Mouse (Mus musculus) heart, embryonic 13.5 days (tissue): ENCODE data around the gene Mtx3. TPM values are rescaled to one million over a fixed set of nuclear protein-coding genes. Genes with fewer than 3 reads are reported as not detected.
"Not testable (repeated sequence)": the region's sequence is repeated elsewhere in the genome, so short reads cannot be mapped to it uniquely, and the experiment has no call there.

ENCODE experiments used
- ATAC-seq: fragments of 200-750 bp; cut with Nextera tagmentation; 2 replicates; pipeline ENCODE4 v1.8.0; 2017; ENCODE audit warnings: moderate TSS enrichment; ENCODE audit not compliant: insufficient number of reproducible peaks, low FRiP score, low TSS enrichment; ENCODE audit errors: extremely low read depth
- H3K27ac ChIP-seq: fragments of 300-500 bp; sonication (generic); replicated peaks from 2 replicates; pipeline ENCODE4 v1.5.1; 2015; ENCODE audit warnings: moderate library complexity, mild to moderate bottlenecking, inconsistent platforms
- H3K27me3 ChIP-seq: fragments of 300-500 bp; sonication (generic); replicated peaks from 2 replicates; pipeline ENCODE4 v1.6.1; 2015; ENCODE audit warnings: mild to moderate bottlenecking, inconsistent platforms
- H3K36me3 ChIP-seq: fragments of 300-500 bp; sonication (generic); 2 replicates; pipeline ENCODE4 v1.6.1; 2015; ENCODE audit warnings: mild to moderate bottlenecking, inconsistent platforms
- H3K4me1 ChIP-seq: fragments of 300-500 bp; sonication (generic); 2 replicates; pipeline ENCODE4 v1.6.1; 2015; ENCODE audit warnings: inconsistent platforms
- H3K4me2 ChIP-seq: fragments of 300-500 bp; sonication (generic); 2 replicates; pipeline ENCODE4 v1.6.1; 2015; ENCODE audit warnings: inconsistent platforms, mild to moderate bottlenecking, moderate library complexity
- H3K4me3 ChIP-seq: fragments of 300-500 bp; sonication (generic); 2 replicates; pipeline ENCODE4 v1.5.1; 2015; ENCODE audit warnings: moderate library complexity, mild to moderate bottlenecking, inconsistent platforms
- H3K9ac ChIP-seq: fragments of 300-500 bp; sonication (generic); 2 replicates; pipeline ENCODE4 v1.6.1; 2015; ENCODE audit warnings: inconsistent platforms, mild to moderate bottlenecking, moderate library complexity
- H3K9me3 ChIP-seq: fragments of 300-500 bp; sonication (generic); 2 replicates; pipeline ENCODE4 v1.6.1; 2016; ENCODE audit warnings: inconsistent platforms
- WGBS: fragments of 180-500 bp; shearing (Covaris S2); methylation state at CpG from one replicate; pipeline ENCODE4 v1.1.7; 2015; ENCODE audit warnings: mixed read lengths; 5-methylcytosine and 5-hydroxymethylcytosine counted together
- polyA plus RNA-seq: library from polyadenylated mRNA; unstranded; fragments of >200 nt; fragmentation: Nextera tagmentation; extraction: Ambion mirVana; gene quantifications from 2 replicates; pipeline ENCODE4 v1.2.1, GENCODE M21; 2015

The Mtx3 gene
- 2.3 and 3.0 TPM in 2 replicates for polyA plus RNA-seq

DNA sequence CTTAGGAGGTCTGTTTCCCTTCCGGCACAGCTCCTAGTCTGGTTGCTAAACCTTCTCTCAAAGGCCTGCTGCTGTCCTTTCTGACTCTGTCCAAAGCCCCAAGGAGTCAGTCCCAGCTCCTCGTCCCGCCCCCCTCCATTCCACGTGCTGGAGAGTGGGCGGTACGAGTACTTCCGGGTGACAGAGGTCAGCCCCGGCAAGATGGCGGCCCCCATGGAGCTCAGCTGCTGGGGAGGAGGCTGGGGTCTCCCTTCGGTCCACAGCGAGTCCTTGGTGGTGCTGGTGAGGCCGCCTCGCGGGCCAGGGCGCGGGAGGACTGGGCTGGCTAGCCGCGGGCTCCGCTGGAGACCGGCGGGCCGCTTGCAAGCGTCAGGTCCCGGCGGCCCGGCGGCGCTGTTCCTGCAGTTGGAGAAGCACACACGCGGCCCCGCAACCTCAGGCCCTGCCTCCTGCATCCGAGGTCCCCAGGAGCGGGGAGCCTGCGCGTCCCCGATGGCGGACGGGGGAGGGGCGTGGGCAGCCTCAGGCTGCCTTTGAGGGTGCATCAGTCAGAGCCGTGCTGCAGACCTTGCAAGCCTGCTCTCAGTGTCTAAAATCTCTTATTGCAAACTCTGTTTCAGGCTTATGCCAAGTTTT lies at the start of gene Mtx3:
TSS of gene Mtx3 (plus strand) at position 175 of the 636 bp plus-strand sequence.
- peak within 1 kb of the TSS; percentile 93 for H3K9ac ChIP-seq
- no peaks in the 10 kb centered on the region for H3K27me3 ChIP-seq
- H3K4me1 ChIP-seq, result peaks cover 13% of the 10 kb centered on the region; the same call in 1 of the 2 replicates
- WGBS, result 2% methylated on average over 40 of the region's 40 CpGs
- no peaks in the 10 kb centered on the region for H3K9me3 ChIP-seq
- H3K4me3 ChIP-seq, result peak within 1 kb of the TSS; percentile 93
- H3K4me2 ChIP-seq, result peak within 1 kb of the TSS; percentile 74
- peak within 1 kb of the TSS; percentile 85 for H3K27ac ChIP-seq
- H3K36me3 ChIP-seq, result peaks cover 31% of the 10 kb centered on the region
- peak; percentile 78; the same call in 1 of the 2 replicates for ATAC-seq

DNA sequence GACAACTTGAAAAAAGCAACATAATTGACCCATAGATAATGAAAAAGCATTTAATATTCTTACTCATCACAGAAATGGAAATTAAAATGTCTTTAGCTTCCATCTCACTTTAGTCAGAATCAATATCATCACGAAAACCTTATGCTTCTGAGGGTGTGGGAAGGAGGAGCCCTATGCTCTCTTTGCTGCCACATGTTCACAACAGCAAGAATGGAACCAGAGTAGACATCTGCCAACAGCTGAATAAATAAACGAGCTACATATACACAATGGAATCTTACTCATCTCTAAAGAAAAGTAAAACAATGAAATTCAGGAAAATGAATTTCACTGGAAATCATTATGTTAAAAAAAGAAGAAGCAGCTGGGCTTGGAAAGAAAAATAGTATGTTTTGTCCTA lies 45.7 kb upstream of the Mtx3 start:
- H3K9ac ChIP-seq, result no peak overlapping the region
- H3K4me3 ChIP-seq, result no peak overlapping the region
- H3K9me3 ChIP-seq, result no peaks in the 10 kb centered on the region
- H3K27me3 ChIP-seq, result peaks cover 27% of the 10 kb centered on the region
- H3K4me1 ChIP-seq, result peaks cover 3% of the 10 kb centered on the region; the same call in 1 of the 2 replicates
- 75% methylated on average over 2 of the region's 2 CpGs for WGBS
- H3K4me2 ChIP-seq, result no peak overlapping the region
- no peak overlapping the region for H3K27ac ChIP-seq
- no peak for ATAC-seq
- no peaks in the 10 kb centered on the region for H3K36me3 ChIP-seq

DNA sequence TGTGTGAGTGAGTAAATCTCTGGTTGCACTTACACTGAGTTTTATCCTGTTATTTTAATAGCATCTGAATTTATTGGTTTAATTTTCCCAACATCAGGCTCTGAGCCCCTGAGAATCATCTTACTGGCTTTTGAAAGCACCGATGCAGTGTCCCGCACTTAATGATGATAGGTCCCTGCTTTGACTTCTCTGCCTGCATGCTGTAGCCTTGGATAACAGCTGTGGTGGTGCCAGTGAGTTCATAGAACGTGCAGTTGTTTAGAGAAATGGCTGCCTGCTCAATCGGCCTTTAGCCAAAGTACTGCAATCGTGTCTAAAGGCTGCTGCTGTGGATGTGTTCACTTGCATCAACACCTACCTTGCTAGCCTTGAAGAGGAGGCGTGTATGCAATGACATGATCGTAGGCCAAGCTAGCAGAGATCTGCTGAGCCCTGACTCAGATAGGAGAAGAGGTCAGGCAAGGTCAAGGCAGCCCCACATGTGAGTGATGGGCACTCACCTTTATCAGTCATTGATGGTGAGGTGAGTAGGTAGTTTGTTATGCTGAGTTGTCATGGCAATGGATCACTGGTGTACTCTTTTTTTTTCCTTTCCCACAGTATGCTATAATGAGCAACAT lies 45.1 kb upstream of the Mtx3 start:
- Histone ChIP-seq H3K4me2 (no peak overlapping the region), H3K9ac (no peak overlapping the region), H3K36me3 (no peaks in the 10 kb centered on the region), H3K27me3 (peaks cover 21% of the 10 kb centered on the region), H3K4me1 (peaks cover 2% of the 10 kb centered on the region; the same call in 1 of the 2 replicates), H3K4me3 (no peak overlapping the region), H3K27ac (no peak overlapping the region), H3K9me3 (no peaks in the 10 kb centered on the region)
- ATAC-seq, result no peak
- WGBS, result 61% methylated on average over 7 of the region's 7 CpGs

DNA sequence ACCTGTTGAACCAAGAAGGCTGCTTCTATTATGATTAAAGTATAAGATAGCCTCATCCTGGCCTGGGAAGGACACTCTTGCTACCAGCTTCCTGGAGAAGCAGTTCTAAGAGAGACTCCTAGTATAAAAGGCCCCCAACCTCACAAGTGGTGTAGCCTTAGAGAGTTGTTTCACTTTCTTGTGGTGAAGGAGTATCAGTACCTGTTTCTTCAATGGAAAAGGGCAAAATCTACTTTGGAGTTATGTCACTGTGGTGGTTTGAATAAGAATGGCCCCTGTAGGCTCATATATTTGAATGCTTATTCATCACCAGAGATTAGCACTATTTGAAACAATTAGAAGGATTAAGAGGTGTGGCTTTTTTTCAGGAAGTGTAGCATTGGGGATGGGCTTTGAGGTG lies 37.8 kb upstream of the Mtx3 start:
- Histone ChIP-seq H3K27ac (no peak overlapping the region), H3K36me3 (no peaks in the 10 kb centered on the region), H3K4me1 (peaks cover 8% of the 10 kb centered on the region), H3K4me2 (no peak overlapping the region), H3K9me3 (no peaks in the 10 kb centered on the region), H3K27me3 (no peaks in the 10 kb centered on the region), H3K4me3 (no peak overlapping the region), H3K9ac (no peak overlapping the region)
- no peak for ATAC-seq

DNA sequence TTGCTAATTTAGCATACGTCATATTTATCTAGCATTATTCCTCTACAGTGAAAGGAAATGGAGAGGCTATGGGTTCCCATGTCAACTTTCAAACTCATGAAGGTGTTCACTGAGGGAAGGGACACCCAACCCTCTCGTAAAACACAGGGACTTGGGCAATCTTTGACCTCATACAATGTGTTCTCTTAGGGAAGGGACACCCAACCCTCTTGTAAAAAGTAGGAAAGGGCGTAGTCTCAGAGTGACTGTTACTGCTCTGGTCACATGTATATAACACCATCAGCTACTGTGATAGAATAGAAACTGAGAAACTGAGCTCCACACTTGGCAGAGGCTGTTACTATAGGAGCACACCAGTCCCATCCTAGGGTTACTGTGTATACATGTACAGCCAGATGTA lies 36.7 kb upstream of the Mtx3 start:
- ATAC-seq, result no peak
- Histone ChIP-seq H3K4me1 (peaks cover 8% of the 10 kb centered on the region), H3K4me2 (no peak overlapping the region), H3K4me3 (no peak overlapping the region), H3K36me3 (no peaks in the 10 kb centered on the region), H3K27me3 (no peaks in the 10 kb centered on the region), H3K9me3 (no peaks in the 10 kb centered on the region), H3K9ac (no peak overlapping the region), H3K27ac (no peak overlapping the region)
- 85% methylated on average over 3 of the region's 3 CpGs for WGBS

DNA sequence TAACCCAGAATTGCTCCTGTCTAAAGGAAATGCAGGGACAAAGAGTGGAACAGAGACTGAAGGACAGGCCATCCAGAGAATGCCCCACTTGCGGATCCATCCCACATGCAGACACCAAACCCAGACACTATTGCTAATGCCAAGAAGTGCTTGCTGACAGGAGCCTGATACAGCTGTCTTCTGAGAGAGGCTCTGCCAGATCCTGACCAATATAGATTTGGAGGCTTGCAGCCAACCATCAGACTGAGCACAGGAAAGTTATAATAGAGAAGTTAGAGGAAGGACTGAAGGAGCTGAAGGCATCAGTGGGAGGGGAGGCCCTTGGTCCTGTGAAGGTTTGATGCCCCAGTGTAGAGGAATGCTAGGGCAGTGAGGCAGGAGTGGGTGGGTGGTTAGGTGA lies 34.0 kb upstream of the Mtx3 start:
- not testable (repeated sequence) for H3K9ac ChIP-seq, H3K9me3 ChIP-seq, H3K4me3 ChIP-seq, ATAC-seq, H3K27ac ChIP-seq, H3K4me2 ChIP-seq, H3K36me3 ChIP-seq, H3K27me3 ChIP-seq
- H3K4me1 ChIP-seq, result peaks cover 16% of the 10 kb centered on the region
- WGBS, result 38% methylated on average over 1 of the region's 1 CpGs

DNA sequence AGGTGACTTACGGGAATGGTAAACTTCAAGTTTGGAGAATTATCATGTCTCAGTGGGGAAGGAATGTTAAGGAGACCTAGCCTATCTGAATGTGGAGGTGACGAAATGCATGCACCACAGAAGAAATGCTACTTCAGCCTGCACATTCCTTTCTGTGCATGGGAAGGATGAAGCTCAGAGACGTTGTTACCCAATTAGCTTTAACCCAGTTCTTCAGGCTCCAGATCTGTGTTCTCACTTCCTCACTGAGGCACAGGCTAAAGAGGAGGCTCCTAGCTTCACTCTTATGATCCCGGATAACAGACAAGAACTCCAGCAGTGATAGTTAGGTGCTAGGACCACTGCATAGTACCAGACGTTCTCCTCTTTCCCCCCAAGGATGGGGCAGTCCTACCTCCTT lies 28.2 kb upstream of the Mtx3 start:
- Histone ChIP-seq H3K4me2 (no peak overlapping the region), H3K9me3 (no peaks in the 10 kb centered on the region), H3K9ac (no peak overlapping the region), H3K27me3 (no peaks in the 10 kb centered on the region), H3K36me3 (no peaks in the 10 kb centered on the region), H3K4me3 (no peak overlapping the region), H3K27ac (0 out of 2 replicates have a peak overlapping the region, but pooled peaks have one; percentile 39), H3K4me1 (peaks cover 33% of the 10 kb centered on the region)
- WGBS, result 45% methylated on average over 5 of the region's 5 CpGs
- ATAC-seq, result no peak

DNA sequence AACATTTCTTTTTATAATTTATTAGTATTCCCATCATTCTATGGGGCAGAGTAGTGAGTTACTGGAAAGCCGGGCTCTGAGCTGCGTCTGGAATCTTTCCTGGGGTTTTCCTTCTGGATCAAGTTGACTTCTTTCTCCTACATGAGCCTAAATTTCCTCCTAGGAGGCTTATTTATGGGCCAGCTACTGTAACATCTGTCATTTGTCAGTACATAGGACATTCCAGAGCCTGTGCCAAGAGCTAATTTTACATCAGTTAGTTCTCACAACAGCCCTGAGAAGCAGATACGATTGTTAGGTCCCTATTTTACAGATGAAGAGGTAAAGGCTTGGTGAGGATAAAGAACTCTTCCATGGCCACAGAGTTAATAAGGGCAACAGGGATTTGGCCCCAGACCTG lies 27.2 kb upstream of the Mtx3 start:
- H3K36me3 ChIP-seq, result no peaks in the 10 kb centered on the region
- H3K9me3 ChIP-seq, result no peaks in the 10 kb centered on the region
- no peak overlapping the region for H3K9ac ChIP-seq
- H3K27me3 ChIP-seq, result no peaks in the 10 kb centered on the region
- peak overlapping the region; percentile 67 for H3K27ac ChIP-seq
- no peak for ATAC-seq
- 36% methylated on average over 3 of the region's 3 CpGs for WGBS
- peaks cover 33% of the 10 kb centered on the region for H3K4me1 ChIP-seq
- H3K4me2 ChIP-seq, result no peak overlapping the region
- no peak overlapping the region for H3K4me3 ChIP-seq

DNA sequence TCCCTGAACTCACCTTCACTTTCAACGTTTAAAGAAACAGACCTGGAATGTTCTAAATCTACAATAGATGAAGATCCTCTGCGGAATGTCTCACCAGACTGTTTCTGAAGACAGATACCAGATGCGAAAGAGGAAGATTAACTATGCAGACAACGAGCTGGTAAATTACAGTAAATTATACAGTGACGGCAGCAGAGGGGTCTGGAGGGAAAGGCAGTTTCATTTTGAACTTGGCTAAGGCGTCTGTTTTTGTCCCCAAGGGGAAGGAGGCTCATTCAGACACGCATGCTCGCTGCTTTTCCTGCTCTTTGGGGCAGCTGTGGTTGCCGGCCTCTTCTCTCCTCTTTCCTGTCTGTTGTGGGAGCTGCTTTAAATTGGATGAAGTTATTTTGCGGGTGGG lies 15.7 kb upstream of the Mtx3 start:
- 51% methylated on average over 10 of the region's 10 CpGs for WGBS
- Histone ChIP-seq H3K4me1 (no peaks in the 10 kb centered on the region), H3K27me3 (no peaks in the 10 kb centered on the region), H3K9ac (no peak overlapping the region), H3K36me3 (no peaks in the 10 kb centered on the region), H3K4me2 (peak overlapping the region; percentile 16; the same call in 1 of the 2 replicates), H3K27ac (no peak overlapping the region), H3K4me3 (peak overlapping the region; percentile 14; the same call in 1 of the 2 replicates), H3K9me3 (no peaks in the 10 kb centered on the region)
- ATAC-seq, result no peak

DNA sequence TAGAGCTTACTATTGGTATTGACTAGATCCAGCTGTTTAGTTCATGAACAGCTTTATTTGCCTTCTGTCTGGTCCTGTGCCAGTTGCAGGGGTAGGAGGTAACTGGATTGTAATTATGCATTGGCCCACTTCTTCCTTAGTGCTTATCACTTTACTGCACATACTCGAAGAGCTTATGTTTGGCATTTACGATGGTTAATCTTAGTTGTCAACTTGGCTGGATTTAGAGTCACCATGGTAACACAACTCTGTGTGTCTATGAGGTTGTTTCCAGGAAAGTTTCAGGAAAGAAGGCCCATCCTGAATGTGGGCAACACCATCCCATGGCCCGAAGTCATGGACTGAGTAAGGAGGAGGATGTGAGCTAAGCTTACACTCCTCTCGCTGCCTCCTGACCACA lies 11.4 kb upstream of the Mtx3 start:
- 75% methylated on average over 4 of the region's 4 CpGs for WGBS
- H3K9ac ChIP-seq, result no peak overlapping the region
- no peaks in the 10 kb centered on the region for H3K4me1 ChIP-seq
- no peaks in the 10 kb centered on the region for H3K27me3 ChIP-seq
- no peak overlapping the region for H3K4me3 ChIP-seq
- no peak for ATAC-seq
- H3K4me2 ChIP-seq, result no peak overlapping the region
- H3K36me3 ChIP-seq, result no peaks in the 10 kb centered on the region
- no peak overlapping the region for H3K27ac ChIP-seq
- H3K9me3 ChIP-seq, result no peaks in the 10 kb centered on the region

DNA sequence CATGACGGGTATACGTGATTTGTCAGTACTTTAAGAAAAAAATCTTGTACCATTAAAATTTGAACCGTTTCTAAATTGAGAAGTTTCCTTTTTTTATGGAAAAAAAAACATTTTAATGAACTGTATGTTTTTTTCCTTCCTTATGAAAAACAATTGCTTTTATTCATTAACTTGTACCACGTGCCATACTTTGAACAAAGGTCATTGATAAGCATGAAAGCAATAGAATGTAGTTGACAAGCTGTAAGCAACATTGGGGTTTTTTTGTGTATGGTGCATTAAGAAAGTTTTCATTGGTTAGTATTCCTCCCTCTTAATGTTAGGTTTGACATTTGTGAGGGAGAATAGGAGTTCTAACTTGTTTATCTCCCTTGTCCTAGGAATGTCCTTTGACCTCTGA lies 1.9 kb downstream of the Mtx3 start:
- Histone ChIP-seq H3K36me3 (peaks cover 49% of the 10 kb centered on the region), H3K4me1 (peaks cover 13% of the 10 kb centered on the region; the same call in 1 of the 2 replicates), H3K27ac (no peak overlapping the region), H3K9ac (no peak overlapping the region), H3K4me2 (no peak overlapping the region), H3K9me3 (no peaks in the 10 kb centered on the region), H3K27me3 (no peaks in the 10 kb centered on the region), H3K4me3 (no peak overlapping the region)
- no peak for ATAC-seq
- WGBS, result 84% methylated on average over 4 of the region's 4 CpGs

DNA sequence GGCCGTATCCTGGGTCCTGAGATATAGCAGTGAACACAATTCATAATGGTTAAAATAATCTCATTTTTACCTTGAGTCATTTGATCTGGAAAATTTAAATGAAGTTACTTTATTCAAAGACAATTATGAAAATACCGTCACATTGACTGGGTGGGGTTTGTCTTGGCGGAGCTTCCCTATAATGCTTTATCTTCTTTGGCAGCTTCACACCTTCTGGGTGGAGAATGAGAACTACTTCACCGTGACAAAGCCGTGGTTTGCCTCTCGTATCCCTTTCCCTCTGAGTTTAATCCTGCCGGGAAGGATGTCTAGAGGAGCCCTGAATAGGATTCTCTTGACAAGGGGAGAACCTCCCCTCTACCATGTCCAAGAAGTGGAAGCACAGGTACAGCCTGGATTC lies 2.8 kb downstream of the Mtx3 start:
- no peak for ATAC-seq
- H3K9me3 ChIP-seq, result no peaks in the 10 kb centered on the region
- no peak overlapping the region for H3K4me3 ChIP-seq
- H3K9ac ChIP-seq, result no peak overlapping the region
- H3K27me3 ChIP-seq, result no peaks in the 10 kb centered on the region
- H3K4me2 ChIP-seq, result no peak overlapping the region
- peaks cover 13% of the 10 kb centered on the region; the same call in 1 of the 2 replicates for H3K4me1 ChIP-seq
- H3K27ac ChIP-seq, result no peak overlapping the region
- 75% methylated on average over 7 of the region's 7 CpGs for WGBS
- peaks cover 58% of the 10 kb centered on the region for H3K36me3 ChIP-seq
